In genomic region chr8:119557821-119558602, GRCm38 (mm10) we compare ENCODE assay signal across 8 mouse cellular contexts. TPM values are rescaled to one million over a fixed set of nuclear protein-coding genes. Genes with fewer than 3 reads are reported as not detected.
DNase-seq lines count a peak whose midpoint lies in the region; ATAC-seq lines count a peak whose summit lies in the region.

No protein-coding gene starts in this region.

- no peaks in the 10 kb centered on the region for H3K27me3 ChIP-seq in embryonic facial prominence, embryonic 14.5 days (replicated peaks; ENCODE audit: control insufficient read depth, insufficient read depth, low read length)
- no peaks in the 10 kb centered on the region for H3K27me3 ChIP-seq in hindbrain, embryonic 16.5 days (replicated peaks; ENCODE audit: control insufficient read depth, insufficient read depth, low read length)
- no peaks in the 10 kb centered on the region for H3K27me3 ChIP-seq in liver, embryonic 16.5 days (ENCODE audit: control insufficient read depth, insufficient read depth, low read depth, low read length)

- peak overlapping the region; percentile 81 for H3K4me3 ChIP-seq in embryonic facial prominence, embryonic 14.5 days (ENCODE audit: low read depth, low read length)
- H3K4me3 ChIP-seq in hindbrain, embryonic 16.5 days (ENCODE audit: low read length), result peak overlapping the region; percentile 85
- peak overlapping the region; percentile 84 for H3K4me3 ChIP-seq in liver, embryonic 16.5 days (ENCODE audit: low read depth, low read length)

- peak; percentile 28 for DNase-seq in kidney, adult 11 months
- DNase-seq in kidney, adult 18-20 months, result no peak
- peak; percentile 94 for DNase-seq in MN1 (ENCODE audit: low spot score)
- DNase-seq in embryonic facial prominence, embryonic 14.5 days (ENCODE audit: low spot score), result peak; percentile 90
- no peak for DNase-seq in left cerebral cortex, adult 9 months (ENCODE audit: low spot score in 2 of 2)

- peak overlapping the region; percentile 92 for H3K27ac ChIP-seq in embryonic facial prominence, embryonic 14.5 days (replicated peaks; ENCODE audit: low read depth, low read length)
- H3K27ac ChIP-seq in hindbrain, embryonic 16.5 days (ENCODE audit: low read depth, low read length), result peak overlapping the region; percentile 96
- H3K27ac ChIP-seq in liver, embryonic 16.5 days (ENCODE audit: low read length), result peak overlapping the region; percentile 92

- H3K4me2 ChIP-seq in embryonic facial prominence, embryonic 14.5 days (ENCODE audit: low read depth, low read length), result peak overlapping the region; percentile 89
- peak overlapping the region; percentile 73 for H3K4me2 ChIP-seq in hindbrain, embryonic 16.5 days (ENCODE audit: low read length)
- H3K4me2 ChIP-seq in liver, embryonic 16.5 days (ENCODE audit: low read depth, low read length), result peak overlapping the region; percentile 70

- H3K9ac ChIP-seq in embryonic facial prominence, embryonic 14.5 days (ENCODE audit: low read depth, low read length), result peak overlapping the region; percentile 89
- H3K9ac ChIP-seq in hindbrain, embryonic 16.5 days (ENCODE audit: low read depth, low read length), result peak overlapping the region; percentile 89
- peak overlapping the region; percentile 91 for H3K9ac ChIP-seq in liver, embryonic 16.5 days (ENCODE audit: low read depth, low read length)

- ATAC-seq in embryonic facial prominence, embryonic 14.5 days (ENCODE audit: low read depth), result peak; percentile 94
- ATAC-seq in hindbrain, embryonic 16.5 days, result peak; percentile 92
- peak; percentile 88 for ATAC-seq in liver, embryonic 16.5 days (ENCODE audit: low read depth)
- peak; percentile 43; the same call in 1 of the 2 replicates for ATAC-seq in neutrophil, adult 5-6 weeks (ENCODE audit: extremely low read depth, insufficient number of reproducible peaks, low FRiP score, poor library complexity, severe bottlenecking)

- 2% methylated on average over 28 of the region's 55 CpGs for WGBS in embryonic facial prominence, embryonic 14.5 days
- under 1% methylated on average over 49 of the region's 55 CpGs for WGBS in hindbrain, embryonic 16.5 days
- under 1% methylated on average over 55 of the region's 55 CpGs for WGBS in liver, embryonic 16.5 days (ENCODE audit: insufficient replicate concordance)

- peaks cover 12% of the 10 kb centered on the region for H3K36me3 ChIP-seq in embryonic facial prominence, embryonic 14.5 days (ENCODE audit: control insufficient read depth, insufficient read depth, low read length)
- H3K36me3 ChIP-seq in hindbrain, embryonic 16.5 days (ENCODE audit: control insufficient read depth, insufficient read depth, low read length), result peaks cover 8% of the 10 kb centered on the region; the same call in 1 of the 2 replicates
- H3K36me3 ChIP-seq in liver, embryonic 16.5 days (ENCODE audit: control insufficient read depth, insufficient read depth), result no peaks in the 10 kb centered on the region

- H3K9me3 ChIP-seq in embryonic facial prominence, embryonic 14.5 days (ENCODE audit: control insufficient read depth, low read length), result no peaks in the 10 kb centered on the region
- no peaks in the 10 kb centered on the region for H3K9me3 ChIP-seq in hindbrain, embryonic 16.5 days (ENCODE audit: control insufficient read depth, low read length)
- H3K9me3 ChIP-seq in liver, embryonic 16.5 days (replicated peaks; ENCODE audit: control insufficient read depth, low read length), result no peaks in the 10 kb centered on the region

- H3K4me1 ChIP-seq in embryonic facial prominence, embryonic 14.5 days (ENCODE audit: control insufficient read depth, insufficient read depth, low read length), result peaks cover 21% of the 10 kb centered on the region
- peaks cover 25% of the 10 kb centered on the region for H3K4me1 ChIP-seq in hindbrain, embryonic 16.5 days (ENCODE audit: control insufficient read depth, insufficient read depth, low read depth, low read length)
- H3K4me1 ChIP-seq in liver, embryonic 16.5 days (ENCODE audit: control insufficient read depth, low read depth, low read length), result peaks cover 35% of the 10 kb centered on the region

RNA-seq across cellular contexts. Expression of gene Mbtps1, which starts 0.5 kb away (rescaled TPM):
- 110 and 124 TPM in 2 replicates for polyA plus RNA-seq in embryonic facial prominence, embryonic 14.5 days (2014; fragmentation: Nextera tagmentation; extraction: Ambion mirVana)
- polyA plus RNA-seq in hindbrain, embryonic 16.5 days (2015; fragmentation: Nextera tagmentation; extraction: Ambion mirVana), result 46.3 and 55.0 TPM in 2 replicates
- 27.6 and 29.6 TPM in 2 replicates for polyA plus RNA-seq in liver, embryonic 16.5 days (2015; fragmentation: Nextera tagmentation; extraction: Ambion mirVana)
- 61.6 and 76.2 TPM in 2 replicates for total RNA-seq in neutrophil, adult 5-6 weeks (2017)

RNA-seq across cellular contexts. Expression of gene Hsdl1, which starts 17.0 kb away (rescaled TPM):
- 34.0 and 37.1 TPM in 2 replicates for polyA plus RNA-seq in embryonic facial prominence, embryonic 14.5 days (2014; fragmentation: Nextera tagmentation; extraction: Ambion mirVana)
- polyA plus RNA-seq in hindbrain, embryonic 16.5 days (2015; fragmentation: Nextera tagmentation; extraction: Ambion mirVana), result 161 and 169 TPM in 2 replicates
- polyA plus RNA-seq in liver, embryonic 16.5 days (2015; fragmentation: Nextera tagmentation; extraction: Ambion mirVana), result 16.6 and 16.9 TPM in 2 replicates
- total RNA-seq in neutrophil, adult 5-6 weeks (2017), result 59.0 and 60.7 TPM in 2 replicates

RNA-seq across cellular contexts. Expression of gene Dnaaf1, which starts 17.0 kb away (rescaled TPM):
- polyA plus RNA-seq in embryonic facial prominence, embryonic 14.5 days (2014; fragmentation: Nextera tagmentation; extraction: Ambion mirVana), result 0.83 and 2.5 TPM in 2 replicates
- polyA plus RNA-seq in hindbrain, embryonic 16.5 days (2015; fragmentation: Nextera tagmentation; extraction: Ambion mirVana), result 0.61 and 0.69 TPM in 2 replicates
- 0.06 and 0.08 TPM in 2 replicates for polyA plus RNA-seq in liver, embryonic 16.5 days (2015; fragmentation: Nextera tagmentation; extraction: Ambion mirVana)
- not detected in 2 replicates for total RNA-seq in neutrophil, adult 5-6 weeks (2017)

RNA-seq across cellular contexts. Expression of gene Taf1c, which starts 47.0 kb away (rescaled TPM):
- 7.9 and 11.3 TPM in 2 replicates for polyA plus RNA-seq in embryonic facial prominence, embryonic 14.5 days (2014; fragmentation: Nextera tagmentation; extraction: Ambion mirVana)
- 13.0 and 15.2 TPM in 2 replicates for polyA plus RNA-seq in hindbrain, embryonic 16.5 days (2015; fragmentation: Nextera tagmentation; extraction: Ambion mirVana)
- polyA plus RNA-seq in liver, embryonic 16.5 days (2015; fragmentation: Nextera tagmentation; extraction: Ambion mirVana), result 5.3 and 5.5 TPM in 2 replicates
- total RNA-seq in neutrophil, adult 5-6 weeks (2017), result 7.1 and 9.9 TPM in 2 replicates

RNA-seq across cellular contexts. Expression of gene Adad2, which starts 54.5 kb away (rescaled TPM):
- 0.14 and 0.17 TPM in 2 replicates for polyA plus RNA-seq in embryonic facial prominence, embryonic 14.5 days (2014; fragmentation: Nextera tagmentation; extraction: Ambion mirVana)
- polyA plus RNA-seq in hindbrain, embryonic 16.5 days (2015; fragmentation: Nextera tagmentation; extraction: Ambion mirVana), result 0.23 and 0.29 TPM in 2 replicates
- not detected in 2 replicates for polyA plus RNA-seq in liver, embryonic 16.5 days (2015; fragmentation: Nextera tagmentation; extraction: Ambion mirVana)
- not detected in 2 replicates for total RNA-seq in neutrophil, adult 5-6 weeks (2017)

Comparison
In these comparisons a context has a peak if more than half of its experiments do, and no peak if none do; other contexts are left out.
1. DNase-seq: peak in kidney, adult 11 months (single experiment), MN1 (single experiment) and embryonic facial prominence, embryonic 14.5 days (single experiment); none in kidney, adult 18-20 months (single experiment) and left cerebral cortex, adult 9 months (0 of 2).
2. ATAC-seq: peak in every context shown above with its lines; median percentile 94 in embryonic facial prominence, embryonic 14.5 days; 92 in hindbrain, embryonic 16.5 days; 88 in liver, embryonic 16.5 days; 43 in neutrophil, adult 5-6 weeks.
3. Peak in every context shown above with its lines, with median percentiles within 50 percentile points of each other: H3K27ac ChIP-seq, H3K4me2 ChIP-seq, H3K4me3 ChIP-seq and H3K9ac ChIP-seq.